Mouse (Mus musculus): ENCODE data around the gene Nt5m. TPM values are rescaled to one million over a fixed set of nuclear protein-coding genes. Genes with fewer than 3 reads are reported as not detected.
"Not testable (repeated sequence)": the region's sequence is repeated elsewhere in the genome, so short reads cannot be mapped to it uniquely, and the experiment has no call there.

Gene Nt5m
- polyA plus RNA-seq, 1 experiment = 29.4 TPM

DNA sequence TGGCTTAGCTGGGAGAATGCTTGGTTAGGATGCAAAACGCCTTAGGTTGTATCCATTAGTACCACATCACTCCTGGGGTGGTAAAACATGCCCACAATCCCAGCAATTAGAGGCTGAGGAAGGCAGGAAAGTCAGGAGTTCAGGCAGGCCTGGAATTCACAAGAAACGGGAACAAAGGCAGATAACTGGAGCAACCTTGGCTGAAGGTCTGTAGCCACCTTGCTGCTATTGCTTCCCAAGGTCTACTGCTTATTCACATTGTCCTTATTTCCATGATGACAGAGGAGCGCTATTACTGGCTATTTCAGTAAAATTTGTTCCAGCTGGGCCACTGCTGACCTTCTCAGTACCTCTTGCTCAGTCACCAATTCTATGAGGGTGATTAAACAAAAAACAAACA is 26.0 kb upstream of the Nt5m start:
- peaks cover 7% of the 10 kb centered on the region for H3K4me1 ChIP-seq (ENCODE audit: control insufficient read depth, insufficient read depth, insufficient read length, low read length)
- WGBS = 72% methylated on average over 3 of the region's 3 CpGs
- TF ChIP-seq CTCF (IDR thresholded peaks at IDR 0.05; ENCODE audit: extremely low read depth, insufficient read length, insufficient replicate concordance, low read depth, low read length) (no peak), POLR2A (IDR thresholded peaks at IDR 0.05; ENCODE audit: low read depth, low read length) (no peak)
- H3K27me3 ChIP-seq (ENCODE audit: control insufficient read depth, insufficient read depth, low read length) = no peaks in the 10 kb centered on the region
- no peak overlapping the region for H3K27ac ChIP-seq (ENCODE audit: insufficient read depth, low read depth, low read length)
- no peak overlapping the region for H3K4me3 ChIP-seq (ENCODE audit: low read depth, low read length)
- peaks cover 18% of the 10 kb centered on the region for H3K36me3 ChIP-seq (ENCODE audit: control insufficient read depth, insufficient read depth, low read length)

DNA sequence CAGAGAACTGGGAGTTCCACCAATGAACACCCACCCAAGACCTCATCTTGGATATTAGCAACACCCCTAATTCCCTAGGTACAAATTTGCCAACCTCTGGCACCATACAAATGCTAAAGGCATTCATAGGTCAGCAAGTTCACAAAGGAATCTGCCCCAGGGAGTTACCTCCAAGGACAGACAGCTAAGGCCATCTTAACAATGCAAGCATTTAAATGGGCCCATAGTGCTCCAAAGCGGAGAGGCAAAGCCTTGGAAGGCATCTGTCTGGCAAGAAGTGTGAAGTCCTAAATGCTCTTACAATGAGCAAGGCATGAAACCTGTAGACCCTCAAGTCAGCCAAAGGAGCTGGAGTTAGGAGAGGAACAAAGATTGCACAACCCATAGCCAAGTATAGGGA is 24.9 kb upstream of the Nt5m start:
- WGBS = 91% methylated on average over 1 of the region's 1 CpGs

DNA sequence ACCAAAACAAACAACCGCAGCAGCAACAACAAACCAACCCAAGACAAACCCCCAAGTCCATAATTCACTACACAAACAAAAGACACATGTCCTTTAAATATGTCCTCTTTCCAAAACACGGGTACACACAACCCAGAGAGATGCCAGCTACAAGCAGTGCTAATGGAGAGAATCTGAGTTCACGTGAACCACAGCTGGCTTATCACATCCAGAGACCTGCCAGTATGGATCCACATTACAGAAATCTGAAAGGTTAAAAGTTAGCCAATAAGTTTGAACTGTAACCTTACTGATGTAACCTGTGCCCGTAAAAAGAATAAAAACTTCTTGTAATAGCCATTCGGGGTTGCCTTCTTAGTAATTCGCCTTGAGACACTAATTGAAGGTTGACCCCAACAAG is 24.3 kb upstream of the Nt5m start:
- no peak overlapping the region for H3K27ac ChIP-seq (ENCODE audit: insufficient read depth, low read depth, low read length)
- peaks cover 1% of the 10 kb centered on the region; the same call in 1 of the 2 replicates for H3K4me1 ChIP-seq (ENCODE audit: control insufficient read depth, insufficient read depth, insufficient read length, low read length)
- 78% methylated on average over 6 of the region's 6 CpGs for WGBS
- no peak overlapping the region for H3K4me3 ChIP-seq (ENCODE audit: low read depth, low read length)
- H3K27me3 ChIP-seq (ENCODE audit: control insufficient read depth, insufficient read depth, low read length) = no peaks in the 10 kb centered on the region
- peaks cover 33% of the 10 kb centered on the region for H3K36me3 ChIP-seq (ENCODE audit: control insufficient read depth, insufficient read depth, low read length)
- TF ChIP-seq POLR2A (IDR thresholded peaks at IDR 0.05; ENCODE audit: low read depth, low read length) (no peak), CTCF (IDR thresholded peaks at IDR 0.05; ENCODE audit: extremely low read depth, insufficient read length, insufficient replicate concordance, low read depth, low read length) (no peak)

More for the DNA sequence above, 24.9 kb upstream of the Nt5m start:
- Histone ChIP-seq H3K4me1 (ENCODE audit: control insufficient read depth, insufficient read depth, insufficient read length, low read length) (peaks cover 1% of the 10 kb centered on the region; the same call in 1 of the 2 replicates), H3K36me3 (ENCODE audit: control insufficient read depth, insufficient read depth, low read length) (peaks cover 27% of the 10 kb centered on the region), H3K4me3 (ENCODE audit: low read depth, low read length) (no peak overlapping the region), H3K27ac (ENCODE audit: insufficient read depth, low read depth, low read length) (no peak overlapping the region), H3K27me3 (ENCODE audit: control insufficient read depth, insufficient read depth, low read length) (no peaks in the 10 kb centered on the region)
- TF ChIP-seq CTCF (IDR thresholded peaks at IDR 0.05; ENCODE audit: extremely low read depth, insufficient read length, insufficient replicate concordance, low read depth, low read length) (no peak), POLR2A (IDR thresholded peaks at IDR 0.05; ENCODE audit: low read depth, low read length) (no peak)

DNA sequence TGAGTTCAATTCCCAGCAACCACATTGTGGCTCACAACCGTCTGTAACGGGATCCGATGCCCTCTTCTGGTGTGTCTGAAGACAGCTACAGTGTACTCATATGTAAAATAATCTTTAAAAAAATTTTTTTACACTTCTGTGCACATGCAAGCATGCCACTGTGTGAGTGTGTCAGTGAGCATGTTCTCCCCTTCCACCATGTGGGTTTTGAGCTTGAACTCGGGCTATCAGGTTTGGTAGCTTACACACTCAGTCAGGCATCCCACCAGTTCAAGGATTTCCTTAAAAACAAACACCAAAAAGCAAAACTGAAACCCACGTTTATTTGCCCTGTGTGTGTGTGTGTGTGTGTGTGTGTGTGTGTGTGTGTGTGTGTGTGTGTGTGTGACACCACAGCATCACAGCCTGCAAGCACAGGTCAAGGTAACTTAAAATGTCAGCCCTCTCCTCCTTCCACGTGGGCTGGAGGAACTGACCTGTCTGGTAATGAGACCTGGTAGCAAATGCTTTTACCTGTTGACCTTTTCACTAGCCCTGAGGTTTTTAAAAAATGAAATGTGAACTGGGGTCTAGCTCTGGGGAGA is 23.7 kb upstream of the Nt5m start:
- Histone ChIP-seq H3K4me3 (ENCODE audit: low read depth, low read length) (no peak overlapping the region), H3K27me3 (ENCODE audit: control insufficient read depth, insufficient read depth, low read length) (no peaks in the 10 kb centered on the region), H3K4me1 (ENCODE audit: control insufficient read depth, insufficient read depth, insufficient read length, low read length) (peaks cover 1% of the 10 kb centered on the region; the same call in 1 of the 2 replicates), H3K27ac (ENCODE audit: insufficient read depth, low read depth, low read length) (no peak overlapping the region), H3K36me3 (ENCODE audit: control insufficient read depth, insufficient read depth, low read length) (peaks cover 38% of the 10 kb centered on the region)
- WGBS = 74% methylated on average over 6 of the region's 6 CpGs
- TF ChIP-seq POLR2A (IDR thresholded peaks at IDR 0.05; ENCODE audit: low read depth, low read length) (no peak), CTCF (IDR thresholded peaks at IDR 0.05; ENCODE audit: extremely low read depth, insufficient read length, insufficient replicate concordance, low read depth, low read length) (no peak)

DNA sequence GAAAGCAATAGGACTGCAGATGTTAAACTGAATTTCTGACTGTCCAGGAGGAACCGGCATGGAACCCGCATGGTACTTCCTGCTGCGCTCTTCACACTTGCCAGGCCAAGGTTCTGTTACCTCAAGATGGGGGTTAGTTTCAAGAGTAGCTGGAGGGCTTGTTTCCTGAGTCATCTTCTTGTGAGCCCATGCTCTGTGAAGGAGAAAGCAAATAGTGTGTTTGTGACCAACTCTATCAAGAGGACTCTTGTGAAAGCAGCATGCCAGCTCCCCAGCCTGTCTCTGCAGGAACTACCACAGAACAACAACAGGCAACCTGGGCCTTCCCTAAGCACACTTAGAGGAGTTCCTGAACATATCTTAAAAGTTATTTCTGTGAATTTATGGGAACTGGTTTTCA is 21.3 kb upstream of the Nt5m start:
- Histone ChIP-seq H3K36me3 (ENCODE audit: control insufficient read depth, insufficient read depth, low read length) (peaks cover 53% of the 10 kb centered on the region), H3K27ac (ENCODE audit: insufficient read depth, low read depth, low read length) (no peak overlapping the region), H3K4me3 (ENCODE audit: low read depth, low read length) (no peak overlapping the region), H3K4me1 (ENCODE audit: control insufficient read depth, insufficient read depth, insufficient read length, low read length) (no peaks in the 10 kb centered on the region), H3K27me3 (ENCODE audit: control insufficient read depth, insufficient read depth, low read length) (no peaks in the 10 kb centered on the region)
- 96% methylated on average over 3 of the region's 3 CpGs for WGBS
- no peak for TF ChIP-seq CTCF (IDR thresholded peaks at IDR 0.05; ENCODE audit: extremely low read depth, insufficient read length, insufficient replicate concordance, low read depth, low read length)
- no peak for TF ChIP-seq POLR2A (IDR thresholded peaks at IDR 0.05; ENCODE audit: low read depth, low read length)

DNA sequence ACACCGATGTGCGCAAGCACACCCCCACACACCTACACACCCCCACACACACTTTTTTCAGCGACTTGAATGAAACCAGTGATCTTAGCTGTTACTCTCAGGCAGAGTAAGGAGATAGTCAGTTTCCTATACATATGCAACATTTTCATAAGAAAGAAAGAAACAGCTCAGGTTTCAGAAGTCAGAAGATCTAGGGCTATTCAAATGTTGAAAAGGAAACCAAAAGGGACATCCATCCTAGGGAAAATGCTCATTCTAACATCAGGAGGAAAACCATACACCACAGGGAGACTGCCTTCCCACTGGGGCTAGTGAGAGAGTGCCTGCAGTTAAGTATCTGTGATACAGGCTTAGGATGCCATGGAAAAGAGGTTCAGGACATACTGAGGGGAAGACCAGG is 17.6 kb upstream of the Nt5m start:
- Histone ChIP-seq H3K36me3 (ENCODE audit: control insufficient read depth, insufficient read depth, low read length) (peaks cover 79% of the 10 kb centered on the region), H3K4me3 (ENCODE audit: low read depth, low read length) (no peak overlapping the region), H3K4me1 (ENCODE audit: control insufficient read depth, insufficient read depth, insufficient read length, low read length) (no peaks in the 10 kb centered on the region), H3K27me3 (ENCODE audit: control insufficient read depth, insufficient read depth, low read length) (no peaks in the 10 kb centered on the region), H3K27ac (ENCODE audit: insufficient read depth, low read depth, low read length) (no peak overlapping the region)
- no peak for TF ChIP-seq POLR2A (IDR thresholded peaks at IDR 0.05; ENCODE audit: low read depth, low read length)
- TF ChIP-seq CTCF (IDR thresholded peaks at IDR 0.05; ENCODE audit: extremely low read depth, insufficient read length, insufficient replicate concordance, low read depth, low read length) = no peak
- 92% methylated on average over 3 of the region's 3 CpGs for WGBS

DNA sequence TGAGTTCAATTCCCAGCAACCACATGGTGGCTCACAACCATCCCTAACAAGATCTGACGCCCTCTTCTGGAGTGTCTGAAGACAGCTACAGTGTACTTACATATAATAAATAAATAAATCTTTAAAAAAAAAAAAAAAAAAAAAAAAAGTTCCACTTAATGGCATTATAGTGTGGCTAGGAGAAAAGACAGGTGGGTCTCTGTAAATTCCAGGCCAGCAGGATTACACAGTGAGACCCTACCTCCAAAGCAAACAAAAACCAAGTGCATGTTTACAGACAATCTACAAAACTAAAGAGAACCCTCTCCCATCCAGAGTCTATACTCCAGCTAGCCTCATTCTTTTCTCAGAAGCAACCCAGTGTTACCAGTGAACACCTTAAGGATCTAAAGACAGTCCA is 1.5 kb upstream of the Nt5m start:
- H3K27ac ChIP-seq (ENCODE audit: insufficient read depth, low read depth, low read length); H3K27me3 ChIP-seq (ENCODE audit: control insufficient read depth, insufficient read depth, low read length); H3K4me1 ChIP-seq (ENCODE audit: control insufficient read depth, insufficient read depth, insufficient read length, low read length); H3K4me3 ChIP-seq (ENCODE audit: low read depth, low read length): not testable (repeated sequence)
- peaks cover 20% of the 10 kb centered on the region for H3K36me3 ChIP-seq (ENCODE audit: control insufficient read depth, insufficient read depth, low read length)
- no CpG with 5 or more reads among the region's 1 CpGs for WGBS
